Mouse (Mus musculus) B cell, adult (primary cell): Measurements from ENCODE around the gene Arpc1a. TPM values are rescaled to one million over a fixed set of nuclear protein-coding genes. Genes with fewer than 3 reads are reported as not detected.

Experiments
- total RNA-seq: library from RNA; stranded (reverse); gene quantifications from 4 replicates; pipeline ENCODE4 v1.2.4, GENCODE M21; 2023; ENCODE audit not compliant: inconsistent age

Arpc1a gene
- 92.7 to 106 TPM (median 95.1 TPM) in 4 replicates for total RNA-seq

GRCm38 (mm10) chr5:145083632-145084451 lies at the start of gene Arpc1a, which contains the start of gene Kpna7:
TSS of gene Arpc1a (plus strand) at chr5:145083830.
TSS of gene Kpna7 (minus strand) at chr5:145084030.

DNA sequence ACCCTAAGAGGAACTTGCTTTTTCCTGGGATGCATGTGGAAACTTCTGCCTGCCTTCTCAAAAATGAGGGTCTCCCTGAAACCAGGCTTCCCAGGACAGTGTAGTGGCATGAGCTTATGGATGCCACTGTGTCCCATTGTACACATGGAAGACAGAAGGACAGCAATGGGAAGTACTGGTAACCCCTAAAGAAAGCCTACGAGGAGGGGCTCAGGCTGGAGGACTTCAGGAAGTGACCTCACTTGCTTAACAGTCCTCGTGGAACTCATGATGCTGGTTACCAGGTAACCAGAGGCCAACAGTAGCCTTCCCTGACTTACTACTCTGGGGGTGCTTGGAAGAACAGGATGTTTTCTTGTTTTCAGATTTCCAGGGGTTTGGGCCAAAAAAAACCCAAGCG lies 40.9 kb upstream of the Arpc1a start, which contains the start of gene 1700018F24Rik:
TSS of gene 1700018F24Rik (plus strand) at position 301 of the 400 bp plus-strand sequence.

DNA sequence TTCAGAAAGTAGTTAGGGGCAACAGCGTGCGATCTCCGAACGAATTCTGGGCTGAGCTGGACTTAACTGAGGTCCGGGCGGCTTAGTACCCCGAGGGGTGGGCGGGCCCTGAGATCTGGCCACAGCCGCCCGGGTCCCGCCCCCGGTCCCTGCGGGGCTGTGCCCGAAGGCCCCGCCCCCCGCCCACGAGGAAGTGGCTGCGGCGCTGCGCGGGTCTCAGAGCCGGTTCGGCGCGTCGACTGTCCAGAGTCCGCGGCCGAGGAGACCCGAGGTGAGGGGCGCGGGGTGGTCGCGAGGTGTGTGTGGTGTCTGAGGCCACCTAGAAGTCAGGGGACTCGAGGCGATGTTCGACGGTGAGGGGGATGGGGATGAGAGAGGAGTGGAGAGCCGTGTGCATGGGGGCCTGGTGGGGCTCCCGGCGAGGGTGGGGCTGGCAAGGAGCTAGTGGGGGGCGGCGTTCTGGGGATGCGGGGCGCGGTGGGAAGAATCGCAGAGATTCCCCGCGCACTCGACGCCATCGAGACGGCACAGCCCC lies 30.5 kb downstream of the Arpc1a start, which contains the start of gene Arpc1b:
TSS of gene Arpc1b (plus strand) at position 145 of the 535 bp plus-strand sequence.

DNA sequence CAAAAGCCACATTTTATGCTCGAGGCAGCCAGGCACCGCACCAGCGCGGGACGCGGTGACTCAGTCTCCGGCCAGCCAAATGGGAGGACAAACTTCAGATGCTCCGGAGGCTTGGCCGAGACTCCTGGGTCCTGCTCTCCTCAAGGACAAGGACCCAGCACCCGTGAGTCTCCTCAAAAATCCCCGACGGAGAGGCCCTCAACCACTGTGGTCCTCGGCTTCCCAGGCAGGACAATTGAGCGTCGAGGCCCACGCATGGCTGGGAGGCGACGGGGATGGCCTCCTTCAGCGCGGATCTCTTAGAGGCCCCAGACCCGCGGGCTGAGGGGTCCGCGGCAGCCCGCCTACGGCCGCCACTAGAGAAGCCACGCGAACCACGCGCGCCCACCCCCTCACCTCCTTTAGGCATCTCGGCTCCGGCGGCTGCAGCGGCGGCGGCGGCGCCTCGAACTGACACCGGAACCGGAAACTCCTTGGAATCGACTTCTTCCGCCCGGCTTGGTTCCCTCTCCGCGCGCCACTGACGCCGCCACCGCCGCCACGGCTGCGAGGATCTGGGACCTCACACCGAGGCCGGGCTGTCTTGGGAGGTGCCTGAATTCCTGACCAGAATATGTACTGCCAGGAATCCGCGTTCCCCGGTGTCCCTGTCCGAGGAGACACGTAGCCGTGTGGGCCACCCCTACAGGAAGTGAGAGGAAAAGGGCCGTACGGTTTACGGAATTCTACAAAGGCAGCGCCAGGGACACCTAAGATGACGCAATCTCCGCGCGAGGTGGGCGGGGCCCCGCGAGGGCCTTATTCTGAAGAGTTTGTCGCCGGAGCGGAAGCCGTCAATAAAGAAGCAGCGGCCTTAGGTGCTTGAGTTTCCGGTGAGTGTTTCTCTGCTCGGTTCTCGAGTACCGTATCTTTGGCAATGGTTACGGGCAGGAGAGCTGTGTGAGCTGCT lies 56.2 kb downstream of the Arpc1a start, which contains the start of the genes Pdap1 and Bud31:
TSS of gene Pdap1 (minus strand) at position 668 of the 949 bp plus-strand sequence.
TSS of gene Bud31 (plus strand) at position 792 of the 949 bp plus-strand sequence.

Other genes starting within 250 kb of the Arpc1a start
- 19.3 to 24.9 TPM (median 20.4 TPM) in 4 replicates for gene Smurf1, start 118.0 kb upstream of the Arpc1a start, total RNA-seq
- not detected in 4 replicates for gene Gm4871, start 51.1 kb upstream of the Arpc1a start, total RNA-seq
- gene 1700018F24Rik, start 40.8 kb upstream of the Arpc1a start, total RNA-seq, result not detected in 4 replicates
- not detected in 4 replicates for gene Kpna7, start 200 bp downstream of the Arpc1a start, total RNA-seq
- 475 to 504 TPM (median 483 TPM) in 4 replicates for gene Arpc1b, start 30.4 kb downstream of the Arpc1a start, total RNA-seq
- 43.2 to 51.2 TPM (median 45.2 TPM) in 4 replicates for gene Pdap1, start 56.4 kb downstream of the Arpc1a start, total RNA-seq
- 197 to 219 TPM (median 209 TPM) in 4 replicates for gene Bud31, start 56.5 kb downstream of the Arpc1a start, total RNA-seq
- 22.1 to 24.1 TPM (median 23.3 TPM) in 4 replicates for gene Ptcd1, start 83.3 kb downstream of the Arpc1a start, total RNA-seq
- 38.9 to 41.3 TPM (median 40.4 TPM) in 4 replicates for gene Cpsf4, start 83.4 kb downstream of the Arpc1a start, total RNA-seq
- 141 to 154 TPM (median 151 TPM) in 4 replicates for gene Atp5j2, start 108.2 kb downstream of the Arpc1a start, total RNA-seq
- 32.7 to 34.6 TPM (median 33.6 TPM) in 4 replicates for gene Zkscan14, start 118.0 kb downstream of the Arpc1a start, total RNA-seq
- 8.4 to 10.2 TPM (median 9.2 TPM) in 4 replicates for gene Zkscan5, start 120.7 kb downstream of the Arpc1a start, total RNA-seq
- 73.9 to 88.1 TPM (median 79.3 TPM) in 4 replicates for gene Zfp655, start 147.9 kb downstream of the Arpc1a start, total RNA-seq
- 30.6 to 40.5 TPM (median 34.8 TPM) in 4 replicates for gene Zscan25, start 196.7 kb downstream of the Arpc1a start, total RNA-seq